Mouse (Mus musculus) c-Kit-positive CD71-positive TER-119-positive erythroid progenitor cells, embryonic 14.5 days (primary cell): ENCODE data around the gene Farsb.
A peak's percentile ranks its signal among the peaks of the same experiment; 100 is the strongest.

Source experiments
- DNase-seq: peaks from one replicate; pipeline ENCODE4 v3.0.0-alpha.2; 2013; ENCODE audit warnings: low spot score

The Farsb gene

DNA sequence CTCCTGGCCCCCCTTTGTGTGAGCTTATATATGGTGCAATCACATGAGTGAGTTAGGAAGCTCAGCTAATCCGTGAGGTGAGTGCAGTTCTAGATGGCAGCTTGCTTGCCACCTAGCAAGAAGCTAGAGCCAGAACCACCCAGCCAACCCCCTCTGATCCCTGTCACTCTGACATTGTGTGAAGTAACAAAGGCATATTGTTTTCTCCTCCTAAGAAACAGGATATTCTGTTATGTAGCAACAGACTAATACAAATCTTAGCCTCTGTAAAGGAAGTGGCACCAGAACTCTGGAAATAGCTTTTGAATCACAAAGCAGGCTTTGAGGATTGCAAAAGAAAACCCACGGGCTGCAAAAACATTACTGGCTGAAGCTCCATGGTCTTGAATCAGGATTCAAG lies 4.3 kb downstream of the Farsb start:
- DNase-seq, result no peak

DNA sequence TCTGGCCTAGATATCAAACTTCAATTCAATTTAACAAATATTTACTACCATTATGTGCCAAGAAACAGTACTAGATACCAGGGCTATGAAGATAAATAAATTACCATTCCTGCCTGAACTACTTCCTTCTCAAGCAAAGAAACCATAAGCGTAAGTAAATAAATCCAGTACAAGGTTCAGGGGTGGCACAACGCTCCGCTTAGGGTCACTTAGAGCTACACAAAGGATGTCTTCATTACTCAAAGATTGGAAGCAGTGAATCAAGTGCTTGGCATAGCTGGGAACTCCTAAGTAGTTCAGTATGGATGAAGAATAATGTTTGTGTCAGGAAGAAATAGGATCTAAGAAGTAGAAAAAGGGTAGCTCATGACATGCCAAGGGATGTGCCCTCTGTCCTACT lies 5.3 kb downstream of the Farsb start:
- DNase-seq, result no peak

DNA sequence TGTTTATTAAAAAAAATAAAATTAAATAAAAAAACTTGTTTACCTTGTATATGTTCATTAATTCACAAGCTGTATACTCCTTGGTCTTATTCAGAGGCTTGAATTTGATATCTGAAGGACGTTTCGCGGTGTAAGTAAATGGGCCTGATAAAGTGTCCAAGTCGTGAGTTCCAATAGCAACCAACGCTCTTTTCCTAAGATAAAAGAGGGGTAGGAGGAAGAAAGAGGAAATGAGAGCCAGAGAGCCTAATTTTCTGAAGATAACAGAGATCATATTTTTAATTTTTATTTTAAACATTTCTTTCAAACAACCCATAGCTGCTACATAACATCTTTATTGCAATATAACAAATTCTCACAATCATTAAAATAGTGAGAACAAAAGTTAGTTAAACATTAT lies 16.3 kb downstream of the Farsb start:
- no peak for DNase-seq

DNA sequence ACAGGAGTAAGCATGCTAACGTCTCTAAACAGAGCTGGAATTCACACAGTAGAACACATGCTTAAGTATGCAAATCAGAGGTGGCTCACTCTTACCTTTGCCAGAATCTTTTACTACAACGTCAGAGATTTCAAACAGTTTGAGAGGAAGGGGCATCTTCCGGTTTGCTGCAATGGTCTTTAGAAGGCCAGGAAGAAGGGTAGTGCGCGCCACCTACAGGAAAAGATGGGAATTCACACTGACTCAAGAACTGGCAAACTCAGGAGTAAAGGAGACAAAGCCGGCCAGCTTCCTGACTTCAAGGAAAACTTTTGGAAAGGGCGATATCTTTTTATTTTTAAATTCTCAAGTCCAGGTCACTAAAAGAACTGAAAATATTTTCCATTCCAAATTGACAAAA lies 34.0 kb downstream of the Farsb start:
- peak; percentile 9 for DNase-seq

DNA sequence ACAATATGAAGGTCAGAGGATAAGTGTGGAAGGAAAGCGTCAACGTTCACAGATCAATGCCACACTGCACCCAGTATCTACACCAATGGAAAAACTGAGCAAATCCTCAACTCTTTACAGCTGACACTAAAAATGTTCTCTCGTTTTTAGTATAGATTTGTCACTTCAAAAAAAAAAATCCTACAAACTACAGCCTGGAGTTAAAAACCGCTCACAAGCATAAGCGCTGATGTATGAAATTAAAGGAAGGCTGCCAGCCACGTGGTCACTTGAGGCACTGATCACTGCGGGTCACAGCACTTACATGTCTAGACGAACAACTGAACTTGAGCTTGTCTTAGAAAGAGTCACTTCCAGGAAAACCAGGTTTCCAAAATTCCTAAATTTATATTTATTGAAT lies 34.8 kb downstream of the Farsb start:
- no peak for DNase-seq

DNA sequence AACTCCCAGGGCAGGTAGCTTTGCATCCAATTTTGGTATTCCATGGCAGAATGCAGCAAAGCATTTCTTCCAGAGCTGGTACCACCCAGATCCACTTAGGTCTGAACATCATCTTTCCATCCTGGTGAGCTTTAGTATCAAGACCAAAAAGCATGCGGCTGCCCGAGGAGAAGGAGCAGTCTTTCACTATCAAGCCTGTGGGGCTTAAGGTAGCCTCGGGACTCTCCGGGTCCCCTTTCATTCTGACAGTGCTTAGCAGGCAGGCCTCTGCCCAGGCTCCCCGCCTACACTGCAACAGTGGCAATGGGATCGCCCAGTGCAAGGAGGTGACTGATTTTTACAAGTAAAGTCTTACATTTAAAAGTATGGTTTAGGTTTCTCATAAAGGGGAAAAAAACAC lies 36.2 kb downstream of the Farsb start:
- no peak for DNase-seq

DNA sequence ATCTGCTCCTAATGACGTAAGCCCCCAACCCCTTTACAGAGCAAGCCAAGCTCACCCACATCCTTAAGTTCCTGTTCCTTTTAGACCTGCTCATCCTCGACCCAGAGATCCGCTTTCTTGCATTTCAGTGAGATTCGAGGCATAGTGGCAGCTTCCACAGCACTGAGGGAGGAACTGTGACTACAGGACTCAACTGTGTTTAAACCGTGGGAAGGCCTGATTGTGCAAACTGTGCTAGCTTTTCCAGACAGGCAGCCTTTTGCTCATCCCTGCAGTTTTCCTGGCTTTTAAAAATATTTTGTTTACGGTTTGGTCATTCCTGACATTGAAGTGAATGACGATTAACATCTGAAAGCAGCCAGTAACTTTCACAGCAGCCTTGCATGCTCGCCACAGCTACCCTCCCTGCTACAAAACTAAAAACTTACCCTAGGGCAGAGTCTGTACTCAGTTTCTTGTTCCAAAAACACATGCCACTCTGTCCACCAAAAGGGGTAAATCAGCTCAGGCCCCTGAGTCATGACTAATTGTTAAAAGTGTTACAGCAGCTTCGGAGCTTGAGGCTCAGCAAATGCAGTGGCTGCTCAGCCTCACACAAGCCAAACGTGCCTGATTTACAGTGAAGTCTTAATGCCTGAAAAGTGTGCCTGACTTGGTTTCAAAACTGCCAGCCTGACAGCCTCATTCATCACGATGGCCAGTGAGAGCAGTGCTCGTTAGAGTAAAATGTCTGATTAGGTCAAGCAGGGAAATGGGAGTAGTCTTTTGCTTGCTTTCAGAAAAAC lies 37.4 kb downstream of the Farsb start:
- DNase-seq, result no peak

DNA sequence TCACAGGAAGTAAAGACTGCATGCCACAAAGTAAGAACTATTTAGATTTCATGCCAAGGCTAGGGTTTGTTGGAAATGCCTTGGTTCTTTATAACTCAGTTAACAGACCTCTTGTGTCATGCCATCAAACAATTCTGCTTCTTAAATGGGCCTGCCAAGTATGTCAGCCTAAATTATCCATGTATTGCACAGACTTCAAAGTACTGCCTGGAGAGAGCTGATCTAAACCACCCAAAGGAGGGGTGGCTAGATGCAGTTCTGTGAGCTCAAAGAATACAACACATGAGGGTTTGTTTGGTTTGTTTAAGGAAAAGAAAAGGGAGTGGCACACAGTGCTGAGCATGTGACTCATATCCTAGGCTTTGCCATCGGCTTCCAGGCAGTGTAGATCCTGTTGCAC lies 40.6 kb downstream of the Farsb start:
- DNase-seq, result no peak

DNA sequence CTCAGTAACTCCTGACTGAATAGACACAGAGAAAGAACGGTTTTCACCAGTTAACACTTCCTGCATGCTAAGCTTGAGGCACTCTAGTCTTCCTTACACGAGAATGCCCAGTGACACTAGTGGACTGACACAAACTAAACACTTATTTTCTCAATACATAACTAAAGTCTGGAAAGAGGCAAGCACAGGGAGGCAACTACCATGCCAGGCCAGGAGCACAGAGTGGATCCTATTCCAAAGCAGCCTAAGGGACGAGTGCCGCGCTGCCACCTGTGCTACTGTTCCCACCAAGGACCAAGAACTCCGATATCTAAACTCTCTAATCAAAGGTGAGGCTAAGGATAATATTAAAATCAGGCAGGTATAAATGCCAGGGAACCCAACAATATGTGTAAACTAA lies 42.0 kb downstream of the Farsb start:
- no peak for DNase-seq

DNA sequence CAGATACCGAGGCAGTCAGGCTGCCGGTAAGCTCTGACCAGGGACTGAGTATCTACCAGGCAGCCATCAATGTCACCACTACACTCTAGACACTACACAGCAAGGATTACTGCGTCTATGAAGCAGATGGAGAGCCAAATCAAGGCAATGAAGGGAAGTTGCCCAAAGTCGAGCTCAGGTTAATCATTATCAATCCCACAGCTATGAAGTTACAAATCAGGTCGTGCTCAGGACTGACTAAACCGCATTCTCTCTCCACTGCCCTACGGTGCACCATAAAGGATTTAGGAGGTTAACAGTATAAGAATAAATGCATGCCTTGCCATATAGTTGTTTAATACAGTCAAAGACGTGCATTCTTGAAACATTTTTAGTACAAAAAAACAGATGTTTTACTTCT lies 42.5 kb downstream of the Farsb start:
- DNase-seq, result no peak

DNA sequence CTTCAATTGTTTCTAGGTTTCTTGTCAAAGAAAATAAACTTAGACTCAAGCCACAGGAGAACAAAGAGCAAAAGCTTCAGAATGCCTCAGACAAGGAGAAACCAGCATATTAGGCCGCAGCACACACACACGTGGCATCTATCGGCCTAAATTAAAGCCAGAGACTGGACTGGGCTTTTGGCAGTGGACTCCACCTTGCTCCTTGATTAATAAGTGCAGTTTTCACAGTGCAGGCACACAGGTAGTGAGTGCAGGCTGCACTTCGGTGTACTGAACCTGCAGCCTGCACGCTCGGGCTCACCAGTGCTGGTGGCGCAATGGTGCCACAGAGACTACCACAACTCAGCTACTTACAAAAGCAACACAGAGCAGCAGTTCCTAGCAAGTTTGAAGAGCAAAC lies 45.6 kb downstream of the Farsb start:
- DNase-seq, result no peak

DNA sequence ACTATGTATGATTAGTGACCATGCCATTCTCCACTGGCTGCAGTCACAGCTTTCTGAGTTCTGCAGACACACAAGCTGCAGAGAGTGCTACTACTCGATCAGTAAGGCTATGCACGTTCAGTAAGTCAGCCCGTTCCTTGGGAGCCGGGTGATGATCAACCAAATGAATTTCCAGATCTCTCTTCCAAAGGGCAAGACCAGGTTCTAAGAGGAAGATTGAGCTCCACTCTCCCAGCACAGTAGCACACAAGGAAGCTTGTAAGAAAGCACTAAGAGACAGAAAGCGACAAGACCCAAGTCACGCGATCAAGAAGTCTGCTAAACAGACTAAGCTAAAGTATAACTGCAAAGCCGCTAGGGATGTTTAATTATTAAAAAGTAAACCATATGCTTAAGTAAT lies 48.0 kb downstream of the Farsb start:
- DNase-seq, result no peak

DNA sequence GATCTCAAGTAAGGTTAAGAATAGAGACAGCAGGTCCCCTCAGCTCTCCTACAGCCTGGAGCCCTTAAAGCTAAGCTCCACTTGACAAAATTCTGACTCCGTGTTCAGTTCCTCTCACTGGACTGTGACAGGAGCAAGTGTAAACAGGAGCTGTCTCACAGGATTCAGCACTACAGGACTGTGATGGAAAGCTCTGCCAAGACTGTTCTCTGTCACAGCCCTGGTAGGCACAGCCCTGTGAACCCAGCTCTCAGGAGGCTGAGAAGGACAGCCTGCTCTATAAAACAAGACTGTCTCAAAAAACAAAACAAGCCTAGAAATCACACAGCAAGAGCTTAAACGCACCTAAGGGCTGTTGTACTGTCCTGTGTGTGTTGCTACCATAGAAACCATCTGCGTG lies 51.5 kb downstream of the Farsb start:
- no peak for DNase-seq

DNA sequence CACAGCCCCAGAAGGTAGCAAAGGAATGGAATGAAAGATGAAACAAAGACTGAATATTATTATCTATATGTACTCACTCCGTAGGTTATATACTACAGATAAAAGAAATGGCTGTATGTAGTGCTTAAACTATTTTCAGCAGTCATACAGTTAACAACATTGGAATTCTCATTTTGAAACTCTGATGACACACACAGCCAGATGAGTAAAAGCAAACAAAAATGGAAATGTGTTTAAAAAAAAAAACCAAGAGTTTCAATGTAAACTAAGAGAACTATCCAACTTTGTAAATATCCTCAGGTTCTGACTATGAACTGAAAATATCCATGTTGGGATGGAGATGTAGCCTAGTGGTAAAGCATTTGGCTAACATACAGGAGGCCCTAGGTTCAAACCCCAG lies 52.3 kb downstream of the Farsb start:
- no peak for DNase-seq

DNA sequence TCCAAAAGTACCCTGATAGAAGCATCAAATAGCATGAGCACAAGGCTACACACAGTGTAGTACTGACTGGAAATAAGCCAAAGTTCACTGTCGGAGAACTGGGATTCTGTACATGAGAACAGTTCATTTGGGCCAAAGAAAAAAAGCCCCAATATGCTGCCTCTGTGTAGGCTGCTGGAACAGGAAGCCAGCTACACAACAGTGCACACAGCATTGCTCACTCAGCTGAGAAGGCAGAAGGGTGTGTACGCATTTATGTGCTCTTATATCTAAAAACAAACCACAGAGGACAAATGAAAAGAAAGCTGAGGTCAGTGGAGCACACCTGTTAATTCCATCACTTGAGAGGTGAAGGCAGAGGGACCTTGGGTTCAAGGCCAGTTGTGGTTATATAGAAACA lies 52.7 kb downstream of the Farsb start:
- no peak for DNase-seq

DNA sequence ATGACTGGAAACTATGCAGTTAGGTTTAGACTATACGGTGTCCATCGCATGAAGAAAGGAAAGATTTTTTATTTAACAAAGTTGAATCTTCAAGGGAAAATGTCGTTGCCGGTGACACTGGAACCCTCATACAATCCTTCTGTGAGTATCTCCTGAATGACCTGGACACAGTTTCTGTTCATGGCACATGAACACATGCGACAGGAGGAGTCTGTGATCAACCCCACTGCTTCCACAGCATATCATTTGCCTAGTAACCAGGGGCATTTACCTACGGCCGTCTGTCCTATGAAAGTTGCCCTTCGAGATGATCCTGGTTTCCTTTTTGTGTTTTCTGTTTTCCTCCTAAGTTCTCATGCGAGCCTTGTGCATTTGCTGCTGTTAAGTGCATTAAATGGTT lies 55.2 kb downstream of the Farsb start:
- no peak for DNase-seq

DNA sequence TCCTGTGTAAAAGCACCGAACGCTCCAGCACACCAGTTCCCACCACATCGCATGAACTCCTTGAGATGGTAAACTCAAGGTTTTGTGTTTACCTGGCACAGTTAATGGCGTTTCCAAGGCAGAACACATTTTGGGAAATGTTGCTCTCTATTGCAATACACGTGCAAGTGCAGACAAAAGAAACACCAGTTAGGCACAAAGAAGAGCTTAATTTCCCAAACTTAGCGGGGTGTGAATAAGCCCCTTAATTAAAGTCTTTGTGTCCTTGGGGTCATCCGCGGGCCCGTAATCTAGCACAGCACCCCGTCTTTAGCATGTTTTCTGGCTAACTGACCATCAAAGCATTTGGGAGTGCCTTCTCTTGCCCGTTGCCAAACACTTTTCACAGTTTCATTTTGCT lies 59.8 kb downstream of the Farsb start:
- no peak for DNase-seq

DNA sequence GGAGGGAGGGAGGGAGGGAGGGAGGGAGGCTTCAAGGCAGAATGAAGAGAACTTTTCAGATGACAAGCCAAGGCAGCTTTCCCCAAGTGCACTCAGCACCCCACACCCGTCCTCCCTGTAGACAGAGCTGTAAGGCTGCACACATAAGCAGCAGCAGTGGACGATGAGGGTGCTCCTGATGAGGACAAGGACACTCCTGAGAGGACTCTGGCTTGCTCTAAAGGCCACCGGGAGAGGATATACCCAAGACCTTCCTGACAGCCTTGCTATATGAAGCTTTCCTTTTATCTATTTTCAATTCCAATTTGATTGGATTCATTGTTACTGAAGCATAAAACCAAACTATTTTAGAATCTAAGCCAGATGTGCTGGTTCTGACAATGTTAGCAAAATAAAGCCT lies 61.9 kb downstream of the Farsb start:
- DNase-seq, result no peak

DNA sequence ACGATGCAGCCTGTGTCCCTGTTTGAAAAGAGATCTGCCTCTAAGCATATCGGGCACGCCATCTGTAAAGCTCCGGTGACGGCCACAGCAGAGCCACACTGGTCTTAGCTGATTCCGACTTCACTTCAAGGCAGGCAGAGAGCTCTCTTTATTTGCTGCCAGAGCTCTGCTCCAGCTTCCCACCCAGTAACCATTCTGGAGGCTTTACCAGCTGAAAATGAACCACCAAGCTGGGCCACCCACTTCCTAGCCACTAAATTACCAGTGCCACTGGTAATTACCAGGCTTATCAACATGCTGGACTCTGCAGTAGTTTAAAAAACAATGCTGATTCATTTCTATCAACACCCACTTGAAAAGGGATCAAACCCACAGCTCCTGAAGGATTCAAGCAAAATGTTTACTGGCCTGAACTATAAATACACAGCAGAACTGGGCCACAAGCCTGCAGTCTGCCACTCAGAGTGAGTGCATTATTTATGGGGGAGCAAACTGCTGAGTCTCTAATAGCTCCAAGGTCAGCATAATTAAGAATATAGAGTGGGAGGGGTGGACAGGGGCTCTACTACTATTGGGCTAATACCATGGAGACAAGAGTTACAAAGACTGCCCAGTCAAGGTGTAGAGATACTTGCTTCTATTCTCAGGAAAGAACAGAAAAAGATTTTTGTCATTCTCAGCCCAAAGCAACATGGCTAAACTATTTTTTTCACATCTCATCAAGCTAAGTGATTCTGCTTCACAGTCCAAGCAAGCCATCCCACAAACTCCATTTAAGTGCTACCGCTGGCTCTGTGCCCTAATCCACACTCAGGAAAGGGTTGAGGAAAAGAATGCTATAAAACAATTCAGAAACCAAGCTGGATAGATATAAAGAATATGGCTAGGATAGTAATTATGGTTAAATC lies 62.6 kb downstream of the Farsb start:
- DNase-seq, result no peak

DNA sequence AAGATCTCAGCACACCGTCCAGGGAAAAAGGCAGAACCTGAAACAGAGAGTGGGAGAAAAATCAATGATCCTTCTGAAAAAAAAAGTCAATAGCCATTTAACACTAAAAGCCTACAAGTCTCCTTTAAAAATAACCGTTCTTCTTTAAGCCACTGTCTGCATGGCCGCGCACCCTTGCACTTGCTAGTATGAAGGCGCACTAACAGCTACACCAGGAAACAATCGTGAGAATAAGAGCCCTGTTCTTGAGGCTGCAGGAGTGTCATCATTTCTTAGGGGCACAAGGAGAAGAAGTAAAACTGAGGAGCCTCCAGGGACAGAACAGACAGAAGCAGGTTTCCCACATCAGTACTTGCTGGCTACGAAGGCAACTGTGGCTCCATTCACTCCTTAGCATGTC lies 63.4 kb downstream of the Farsb start:
- no peak for DNase-seq

DNA sequence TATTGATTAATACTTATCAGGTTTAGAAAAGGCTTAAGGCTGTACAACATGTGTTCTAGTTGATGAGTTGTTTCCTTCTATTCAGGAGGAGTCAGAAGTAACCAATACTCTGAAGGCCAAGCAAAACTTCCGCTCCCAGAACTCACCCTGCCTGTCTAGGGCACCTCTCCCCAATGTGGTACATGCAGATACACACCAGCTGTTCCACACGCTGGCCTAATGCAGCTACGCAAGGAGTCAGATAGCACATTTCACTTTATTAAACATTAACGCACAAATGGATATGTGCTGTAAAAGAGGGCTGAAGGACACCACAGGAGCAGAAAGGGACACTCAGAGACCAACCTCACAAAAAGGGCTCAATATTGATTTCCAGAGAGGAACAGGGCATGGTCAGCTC lies 63.8 kb downstream of the Farsb start:
- no peak for DNase-seq

DNA sequence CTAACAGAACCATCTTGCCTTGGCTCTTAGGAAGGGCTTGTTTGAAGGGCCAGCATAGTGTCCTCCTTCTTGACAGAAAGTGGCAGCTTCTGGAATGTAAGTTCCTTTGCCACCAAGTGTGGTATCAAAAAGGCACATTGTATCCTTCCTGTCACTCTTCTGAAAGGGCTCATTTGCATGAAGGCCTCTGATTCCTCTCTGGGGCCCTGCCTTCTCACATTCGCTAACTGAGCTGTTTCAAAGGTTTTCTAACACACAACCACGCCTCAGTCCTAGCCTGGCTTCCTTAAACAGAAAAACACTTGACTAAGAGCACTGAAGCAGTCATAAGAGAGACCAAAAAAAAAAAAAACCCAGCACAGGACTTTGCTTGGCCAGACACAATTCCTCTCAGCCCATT lies 66.1 kb downstream of the Farsb start:
- no peak for DNase-seq

DNA sequence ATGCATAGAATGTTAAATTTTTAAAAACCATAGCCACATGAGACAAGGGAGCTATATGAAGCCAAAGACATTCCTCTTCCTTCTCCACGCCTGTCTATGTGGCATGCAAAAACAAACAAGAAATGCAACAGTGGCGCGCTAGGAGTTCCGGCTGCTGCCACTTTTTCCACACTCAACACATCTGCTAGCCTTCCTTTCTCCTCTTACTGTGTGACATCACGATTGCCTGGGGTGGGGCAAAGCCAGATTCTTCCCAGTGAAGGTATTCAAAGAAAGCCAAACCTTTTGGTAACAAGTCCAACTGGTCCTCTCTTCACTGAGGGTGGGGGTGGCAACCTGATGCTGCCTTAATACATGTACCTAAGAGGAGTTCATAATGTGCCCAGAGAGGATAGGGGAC lies 66.9 kb downstream of the Farsb start:
- DNase-seq, result no peak

DNA sequence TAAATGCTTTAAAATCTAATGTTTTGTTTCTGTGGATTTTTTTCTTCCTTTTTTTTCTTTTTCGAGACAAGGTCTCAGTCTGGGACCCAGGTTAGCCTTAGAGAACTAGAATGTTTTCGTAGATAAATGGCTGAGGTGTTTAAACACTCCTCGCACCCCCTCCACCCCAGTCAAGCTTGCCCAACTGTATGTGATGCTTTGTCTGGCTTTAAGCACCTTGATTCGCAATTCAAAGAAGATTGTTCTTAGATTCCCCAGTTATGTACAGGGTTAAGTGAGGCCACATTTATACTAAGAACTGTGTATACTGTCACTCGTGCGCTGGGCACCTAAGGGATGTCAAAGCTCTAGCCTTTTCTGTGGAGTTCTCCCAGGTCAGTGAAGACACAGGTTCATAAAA lies 68.4 kb downstream of the Farsb start:
- no peak for DNase-seq
